Mouse (Mus musculus) adrenal gland, postnatal 14 days (tissue): ENCODE results near the gene Adam26a. TPM values are rescaled to one million over a fixed set of nuclear protein-coding genes. Genes with fewer than 3 reads are reported as not detected.
"Not testable (repeated sequence)": the region's sequence is repeated elsewhere in the genome, so short reads cannot be mapped to it uniquely, and the experiment has no call there.

Source experiments
- DNase-seq: peaks from one replicate; pipeline ENCODE4 v3.0.0; 2021; ENCODE audit warnings: mixed read lengths
- long read RNA-seq, 2 experiments: library from polyadenylated mRNA; stranded (forward); transcript quantifications; one replicate each; pipeline ENCODE4 v2.0.0; 2021
- total RNA-seq: library from RNA; stranded (reverse); gene quantifications from 2 replicates; pipeline ENCODE4 v1.2.3, GENCODE M21; 2021

Gene Adam26a
- not detected in 2 replicates for total RNA-seq
- long read RNA-seq, experiment 1: 0 reads
- long read RNA-seq, experiment 2: 0 reads

DNA sequence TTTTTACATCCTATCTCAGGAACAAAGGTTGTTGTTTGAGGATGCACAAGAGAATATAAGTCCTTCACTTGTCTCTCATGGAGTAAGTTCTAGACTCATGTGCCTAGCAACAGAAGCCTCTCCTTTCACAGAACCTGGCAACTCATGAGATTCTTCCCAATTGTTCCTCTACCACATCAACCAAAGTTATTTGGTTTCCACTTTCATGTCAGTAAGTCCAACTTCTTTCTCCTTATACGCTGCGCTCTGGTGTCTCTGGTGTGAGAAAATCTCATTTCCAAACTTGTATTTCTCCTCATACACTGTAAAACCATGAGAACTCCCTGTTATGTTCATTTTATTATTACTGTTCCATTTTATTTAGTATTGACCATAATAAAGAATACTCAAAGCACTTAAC lies at the start of gene Adam26a:
Gene Adam26a, minus strand, starts transcription at position 101 of the 400 bp plus-strand sequence.
- DNase-seq: not testable (repeated sequence)

DNA sequence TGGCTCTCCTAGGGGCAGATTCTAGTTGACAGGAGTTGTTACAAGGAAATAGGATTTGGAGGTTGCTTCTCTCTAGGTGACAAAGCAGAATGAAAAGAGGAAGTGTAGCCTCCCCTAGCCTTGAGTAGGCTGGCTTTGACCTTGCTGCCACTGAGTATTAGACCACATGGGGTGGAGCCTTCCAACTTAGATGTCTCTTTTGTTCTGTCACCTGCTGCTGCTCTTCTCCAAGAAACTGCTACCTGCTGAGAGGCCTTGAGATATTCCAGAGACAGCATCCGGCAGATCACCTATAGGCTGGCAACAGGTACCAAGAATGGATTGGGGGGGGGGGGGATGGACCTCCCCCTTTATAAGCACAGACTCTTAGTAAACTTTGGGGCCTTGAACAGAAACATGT lies 39.5 kb upstream of the Adam26a start:
- DNase-seq: no peak

DNA sequence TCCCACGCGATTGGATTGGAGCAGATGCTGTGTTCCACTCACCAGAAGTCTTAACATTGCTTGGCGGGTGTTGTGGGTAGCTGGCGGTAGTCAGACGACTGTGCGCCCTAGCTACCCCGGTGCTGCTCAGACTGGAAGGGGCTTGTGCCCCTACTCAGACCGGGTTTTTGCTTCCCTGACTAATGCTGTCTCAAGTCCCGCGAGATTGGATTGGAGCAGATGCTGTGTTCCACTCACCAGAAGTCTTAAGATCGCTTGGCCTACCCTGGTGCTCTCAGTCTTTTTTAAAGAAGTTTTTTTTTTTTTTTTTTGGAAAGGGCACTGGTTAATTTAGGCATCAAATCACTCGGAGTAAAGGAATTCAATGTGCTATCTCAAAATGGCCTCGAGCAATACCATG lies 27.1 kb upstream of the Adam26a start:
- DNase-seq: not testable (repeated sequence)

DNA sequence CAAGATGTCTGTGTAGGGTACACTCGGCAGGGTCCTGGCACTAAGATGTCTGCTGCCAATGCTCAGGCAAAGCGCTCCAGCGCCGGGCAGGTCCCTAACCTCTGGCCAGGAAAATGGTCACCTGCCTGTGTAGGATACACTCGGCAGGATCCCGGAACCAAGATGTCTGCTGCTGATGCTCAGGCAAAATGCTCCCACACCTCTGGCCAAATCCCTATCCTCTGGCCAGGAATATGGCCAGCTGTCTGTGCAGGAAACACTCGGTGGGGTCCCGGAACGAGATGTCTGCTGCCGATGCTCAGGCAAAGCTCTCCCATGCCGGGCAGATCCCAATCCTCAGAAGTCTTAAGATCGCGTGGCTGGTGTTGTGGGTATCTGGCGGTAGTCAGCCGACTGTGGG lies 26.7 kb upstream of the Adam26a start:
- DNase-seq: not testable (repeated sequence)

DNA sequence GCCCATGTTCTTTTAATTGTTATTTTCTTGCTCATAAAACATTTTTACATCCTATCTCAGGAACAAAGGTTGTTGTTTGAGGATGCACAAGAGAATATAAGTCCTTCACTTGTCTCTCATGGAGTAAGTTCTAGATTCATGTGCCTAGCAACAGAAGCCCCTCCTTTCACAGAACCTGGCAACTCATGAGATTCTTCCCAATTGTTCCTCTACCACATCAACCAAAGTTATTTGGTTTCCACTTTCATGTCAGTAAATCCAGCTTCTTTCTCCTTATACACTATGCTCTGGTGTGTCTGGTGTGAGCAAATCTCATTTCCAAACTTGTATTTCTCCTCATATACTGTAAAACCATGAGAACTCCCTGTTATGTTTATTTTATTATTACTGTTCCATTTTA lies 48.5 kb downstream of the Adam26a start, which contains the start of gene Adam26b:
Gene Adam26b, minus strand, starts transcription at position 101 of the 400 bp plus-strand sequence.
- DNase-seq: not testable (repeated sequence)

Other genes starting within 250 kb of the Adam26a start
- not detected in 2 replicates for gene Adam26b, start 48.6 kb downstream of the Adam26a start, total RNA-seq
- gene Gm5346, start 50.6 kb upstream of the Adam26a start, total RNA-seq: not detected in 2 replicates
- not detected in 2 replicates for gene Adam34, start 133.3 kb upstream of the Adam26a start, total RNA-seq